Mouse (Mus musculus) embryonic facial prominence, embryonic 10.5 days (tissue): Measurements from ENCODE around the gene Cln5. TPM values are rescaled to one million over a fixed set of nuclear protein-coding genes. Genes with fewer than 3 reads are reported as not detected.
A peak's percentile ranks its signal among the peaks of the same experiment; 100 is the strongest.

ENCODE experiments used
- DNase-seq: peaks from one replicate; pipeline ENCODE4 v3.0.0-alpha.2; 2017; ENCODE audit warnings: low spot score
- H3K27ac ChIP-seq: fragments of 300-500 bp; sonication (generic); replicated peaks from 2 replicates; pipeline ENCODE4 v1.5.1; 2016; ENCODE audit warnings: mild to moderate bottlenecking
- H3K27me3 ChIP-seq: fragments of 300-500 bp; sonication (generic); replicated peaks from 2 replicates; pipeline ENCODE4 v1.6.1; 2016; ENCODE audit warnings: low read depth, mild to moderate bottlenecking; ENCODE audit not compliant: poor library complexity, severe bottlenecking
- H3K36me3 ChIP-seq: fragments of 300-500 bp; sonication (generic); replicated peaks from 2 replicates; pipeline ENCODE4 v1.6.1; 2016; ENCODE audit warnings: mild to moderate bottlenecking, moderate library complexity
- H3K4me1 ChIP-seq: fragments of 300-500 bp; sonication (generic); 2 replicates; pipeline ENCODE4 v1.6.1; 2016
- H3K4me3 ChIP-seq: fragments of 300-500 bp; sonication (generic); 2 replicates; pipeline ENCODE4 v1.5.1; 2016; ENCODE audit warnings: mild to moderate bottlenecking, moderate library complexity
- H3K9me3 ChIP-seq: fragments of 300-500 bp; sonication (generic); 2 replicates; pipeline ENCODE4 v1.6.1; 2016; ENCODE audit warnings: mild to moderate bottlenecking
- WGBS: fragments of 180-500 bp; shearing (Covaris S2); methylation state at CpG from one replicate; pipeline ENCODE4 v1.1.7; 2016; 5-methylcytosine and 5-hydroxymethylcytosine counted together
- polyA plus RNA-seq: library from polyadenylated mRNA; unstranded; fragments of >200 nt; fragmentation: Nextera tagmentation; extraction: Ambion mirVana; gene quantifications from 2 replicates; pipeline ENCODE4 v1.2.1, GENCODE M21; 2016

Cln5 gene
- polyA plus RNA-seq = 24.0 and 25.7 TPM in 2 replicates

- Histone ChIP-seq H3K36me3 (peaks cover 33% of the 10 kb centered on the region), H3K4me1 (peaks cover 11% of the 10 kb centered on the region), H3K27me3 (no peaks in the 10 kb centered on the region), H3K27ac (peak within 1 kb of the TSS; percentile 91), H3K4me3 (peak within 1 kb of the TSS; percentile 82), H3K9me3 (no peaks in the 10 kb centered on the region)
- DNase-seq = peak; percentile 97
- under 1% methylated on average over 65 of the region's 65 CpGs for WGBS
These were observed at the start of gene Cln5 for GRCm38 (mm10) chr14:103069864-103070611. Gene Cln5 (plus strand): TSS chr14:103070216.

DNA sequence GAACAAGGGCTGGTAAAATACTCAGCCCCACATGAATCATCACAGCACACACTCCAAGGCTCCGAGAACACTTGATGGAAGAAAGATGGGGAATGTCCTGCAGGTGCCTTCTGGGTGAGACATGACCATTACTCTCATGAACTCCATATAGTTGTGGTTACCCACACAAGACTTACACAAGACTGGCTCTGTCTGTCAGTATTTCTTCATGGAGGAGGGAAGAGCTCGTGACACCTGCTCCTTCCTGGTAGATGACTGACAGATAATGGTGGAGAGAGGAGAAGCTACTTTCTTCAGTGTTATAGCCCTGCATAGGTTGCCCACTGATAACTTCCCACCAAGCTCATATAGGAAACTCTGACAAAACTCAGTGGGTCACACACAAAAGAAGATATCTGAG lies 40.8 kb upstream of the Cln5 start:
- Histone ChIP-seq H3K36me3 (no peaks in the 10 kb centered on the region), H3K4me1 (no peaks in the 10 kb centered on the region), H3K27me3 (no peaks in the 10 kb centered on the region), H3K4me3 (no peak overlapping the region), H3K9me3 (no peaks in the 10 kb centered on the region), H3K27ac (no peak overlapping the region)
- 79% methylated on average over 2 of the region's 2 CpGs for WGBS
- DNase-seq = no peak

DNA sequence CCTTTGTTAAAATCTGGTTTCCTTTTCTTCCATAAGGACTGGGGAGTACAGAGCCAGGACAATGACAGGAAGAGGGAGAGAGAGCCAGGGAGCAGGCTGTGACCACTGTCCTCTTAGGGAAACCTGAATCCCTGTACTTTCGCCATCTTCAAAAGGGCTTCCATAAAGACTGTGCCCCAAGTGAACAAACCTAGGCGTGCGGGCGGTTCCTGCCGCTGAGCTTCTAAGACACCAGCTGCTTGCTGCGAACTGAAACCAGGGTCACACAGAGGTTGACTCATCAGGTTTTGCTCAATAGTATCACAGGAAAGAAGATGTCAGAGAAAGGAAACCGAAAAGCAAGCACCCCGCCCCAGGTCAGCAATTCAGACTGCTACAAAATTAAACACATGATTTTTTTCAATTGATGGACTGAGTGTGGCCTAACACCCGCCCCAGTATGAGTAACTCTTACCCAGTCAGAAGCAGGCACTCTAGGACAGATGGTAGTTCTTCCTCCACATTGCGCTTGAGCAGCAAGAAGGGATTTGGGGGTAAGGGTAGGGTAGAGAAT lies 36.7 kb upstream of the Cln5 start:
- peak overlapping the region; percentile 35; the same call in 1 of the 2 replicates for H3K27ac ChIP-seq
- 82% methylated on average over 10 of the region's 10 CpGs for WGBS
- H3K4me3 ChIP-seq = no peak overlapping the region
- H3K27me3 ChIP-seq = no peaks in the 10 kb centered on the region
- no peaks in the 10 kb centered on the region for H3K4me1 ChIP-seq
- no peaks in the 10 kb centered on the region for H3K9me3 ChIP-seq
- no peaks in the 10 kb centered on the region for H3K36me3 ChIP-seq
- peak; percentile 13 for DNase-seq

GRCm38 (mm10) chr14:103034076-103034475 lies 35.9 kb upstream of the Cln5 start:
- H3K27ac ChIP-seq = no peak overlapping the region
- no peaks in the 10 kb centered on the region for H3K36me3 ChIP-seq
- H3K4me3 ChIP-seq = no peak overlapping the region
- no peaks in the 10 kb centered on the region for H3K27me3 ChIP-seq
- WGBS = 86% methylated on average over 9 of the region's 9 CpGs
- H3K4me1 ChIP-seq = no peaks in the 10 kb centered on the region
- no peaks in the 10 kb centered on the region for H3K9me3 ChIP-seq
- DNase-seq = no peak

DNA sequence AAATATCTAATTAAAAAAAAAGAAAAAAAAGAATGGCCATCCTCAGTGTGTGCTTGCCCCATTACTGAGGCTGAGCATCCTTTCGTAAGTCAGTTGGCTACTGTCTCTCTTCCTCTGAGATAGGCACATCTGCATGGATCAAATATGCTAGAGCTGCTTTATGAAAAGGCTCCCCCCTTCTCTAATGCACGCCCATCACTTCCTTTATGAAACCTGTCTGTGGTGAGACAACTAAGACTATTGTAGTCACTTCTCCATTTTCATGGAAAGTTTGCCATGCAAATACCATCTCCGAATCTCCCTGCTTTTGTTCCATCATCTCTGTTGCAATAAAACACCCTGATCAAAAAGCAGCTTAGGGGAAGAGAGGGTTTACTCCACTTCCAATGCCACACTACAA lies 33.0 kb upstream of the Cln5 start:
- 90% methylated on average over 3 of the region's 3 CpGs for WGBS

GRCm38 (mm10) chr14:103046677-103047076 lies 23.3 kb upstream of the Cln5 start, which contains the start of gene Acod1:
Gene Acod1 (plus strand): TSS chr14:103046977.
- Histone ChIP-seq H3K4me1 (no peaks in the 10 kb centered on the region), H3K4me3 (no peak within 1 kb of the TSS), H3K9me3 (no peaks in the 10 kb centered on the region), H3K36me3 (no peaks in the 10 kb centered on the region), H3K27ac (no peak within 1 kb of the TSS), H3K27me3 (no peaks in the 10 kb centered on the region)
- WGBS = 76% methylated on average over 2 of the region's 2 CpGs
- DNase-seq = no peak

More for the DNA sequence above, 33.0 kb upstream of the Cln5 start:
- H3K36me3 ChIP-seq = no peaks in the 10 kb centered on the region
- no peaks in the 10 kb centered on the region for H3K27me3 ChIP-seq
- H3K4me3 ChIP-seq = no peak overlapping the region
- DNase-seq = no peak
- no peaks in the 10 kb centered on the region for H3K9me3 ChIP-seq
- no peaks in the 10 kb centered on the region for H3K4me1 ChIP-seq
- H3K27ac ChIP-seq = no peak overlapping the region

GRCm38 (mm10) chr14:103048292-103049086 lies 21.5 kb upstream of the Cln5 start:
- Histone ChIP-seq H3K9me3 (no peaks in the 10 kb centered on the region), H3K4me1 (no peaks in the 10 kb centered on the region), H3K4me3 (no peak overlapping the region), H3K36me3 (no peaks in the 10 kb centered on the region), H3K27ac (no peak overlapping the region), H3K27me3 (no peaks in the 10 kb centered on the region)
- DNase-seq = no peak
- WGBS = 88% methylated on average over 11 of the region's 11 CpGs

DNA sequence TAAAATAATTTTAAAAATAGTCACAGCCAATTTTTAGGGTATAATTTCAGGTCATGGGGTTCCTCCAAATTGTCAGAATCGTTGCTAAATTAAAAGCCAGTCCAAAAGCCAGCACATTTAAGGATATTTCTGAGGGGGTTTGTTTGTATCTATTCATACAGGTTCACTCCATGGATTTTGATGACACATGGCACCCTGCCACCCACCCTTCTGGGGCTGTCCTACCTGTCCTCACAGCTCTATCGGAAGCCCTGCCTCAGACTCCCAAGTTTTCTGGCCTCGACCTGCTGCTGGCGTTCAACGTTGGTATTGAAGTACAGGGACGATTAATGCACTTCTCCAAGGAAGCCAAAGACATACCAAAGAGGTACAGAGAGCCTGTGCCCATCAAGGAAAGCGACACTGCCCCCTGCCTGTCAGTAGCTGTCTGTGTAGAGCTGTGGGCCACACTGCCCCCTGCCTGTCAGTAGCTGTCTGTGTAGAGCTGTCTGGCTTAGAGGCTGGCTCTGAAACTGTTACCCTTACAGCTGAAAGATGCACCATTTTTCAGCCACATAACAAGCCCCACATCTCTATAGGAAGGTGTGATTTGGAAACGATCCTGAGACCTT lies 18.8 kb upstream of the Cln5 start:
- Histone ChIP-seq H3K27me3 (no peaks in the 10 kb centered on the region), H3K36me3 (no peaks in the 10 kb centered on the region), H3K4me1 (no peaks in the 10 kb centered on the region), H3K9me3 (no peaks in the 10 kb centered on the region), H3K4me3 (no peak overlapping the region), H3K27ac (no peak overlapping the region)
- 34% methylated on average over 8 of the region's 8 CpGs for WGBS
- DNase-seq = peak; percentile 80

DNA sequence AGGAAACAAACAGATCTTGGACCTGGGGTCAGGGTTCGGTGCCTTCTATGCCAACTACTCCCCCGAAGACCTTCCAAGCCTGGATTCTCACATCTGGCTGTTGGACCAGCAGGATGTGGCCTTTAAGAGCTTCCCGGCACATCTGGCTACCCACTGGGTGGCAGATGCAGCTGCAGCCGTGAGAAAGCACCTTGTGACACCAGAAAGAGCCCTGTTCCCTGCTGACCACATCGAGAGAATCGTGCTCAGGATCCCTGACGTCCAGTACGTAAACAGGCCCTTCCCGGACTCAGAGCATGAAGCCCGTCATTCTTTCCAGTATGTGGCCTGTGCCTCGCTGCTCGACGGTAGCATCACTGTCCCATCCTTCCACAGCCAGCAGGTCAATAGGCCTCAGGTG lies 15.3 kb upstream of the Cln5 start:
- Histone ChIP-seq H3K9me3 (no peaks in the 10 kb centered on the region), H3K36me3 (no peaks in the 10 kb centered on the region), H3K4me1 (no peaks in the 10 kb centered on the region), H3K27me3 (no peaks in the 10 kb centered on the region), H3K27ac (no peak overlapping the region), H3K4me3 (no peak overlapping the region)
- WGBS = 87% methylated on average over 13 of the region's 13 CpGs
- DNase-seq = no peak

DNA sequence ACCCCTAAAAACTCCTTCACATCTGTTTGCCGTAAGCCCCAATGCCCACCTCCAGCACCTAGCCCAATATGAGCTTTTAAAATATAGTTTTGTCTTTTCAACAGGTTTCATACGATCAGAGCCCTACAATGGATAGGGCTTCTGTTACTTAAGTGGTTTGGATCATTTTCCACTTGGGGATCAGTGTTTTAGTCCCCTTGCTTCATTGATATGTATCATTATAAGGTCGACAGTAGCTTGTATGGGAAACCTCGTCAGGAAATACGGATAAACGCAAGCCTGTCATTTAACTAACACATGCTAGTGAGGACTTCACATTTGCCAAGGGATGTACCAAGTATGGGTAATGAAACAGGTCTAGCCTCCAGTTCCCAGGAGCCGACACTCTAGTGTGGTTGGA lies 13.4 kb upstream of the Cln5 start:
- Histone ChIP-seq H3K4me1 (no peaks in the 10 kb centered on the region), H3K4me3 (no peak overlapping the region), H3K27me3 (no peaks in the 10 kb centered on the region), H3K36me3 (no peaks in the 10 kb centered on the region), H3K9me3 (no peaks in the 10 kb centered on the region), H3K27ac (no peak overlapping the region)
- DNase-seq = no peak
- WGBS = 91% methylated on average over 7 of the region's 7 CpGs

GRCm38 (mm10) chr14:103058998-103059397 lies 11.0 kb upstream of the Cln5 start:
- no peak for DNase-seq

GRCm38 (mm10) chr14:103059495-103059894 lies 10.5 kb upstream of the Cln5 start:
- no peaks in the 10 kb centered on the region for H3K27me3 ChIP-seq
- H3K4me3 ChIP-seq = no peak overlapping the region
- 85% methylated on average over 10 of the region's 10 CpGs for WGBS
- H3K36me3 ChIP-seq = no peaks in the 10 kb centered on the region
- H3K4me1 ChIP-seq = no peaks in the 10 kb centered on the region
- DNase-seq = no peak
- no peak overlapping the region for H3K27ac ChIP-seq
- no peaks in the 10 kb centered on the region for H3K9me3 ChIP-seq

More at GRCm38 (mm10) chr14:103058998-103059397, 11.0 kb upstream of the Cln5 start:
- no peaks in the 10 kb centered on the region for H3K27me3 ChIP-seq
- no peaks in the 10 kb centered on the region for H3K4me1 ChIP-seq
- H3K36me3 ChIP-seq = no peaks in the 10 kb centered on the region
- no peaks in the 10 kb centered on the region for H3K9me3 ChIP-seq
- no peak overlapping the region for H3K4me3 ChIP-seq
- WGBS = 80% methylated on average over 1 of the region's 1 CpGs
- no peak overlapping the region for H3K27ac ChIP-seq
